Mouse (Mus musculus) intestine, postnatal 0 days (tissue): ENCODE results near the gene Slfn2. TPM values are rescaled to one million over a fixed set of nuclear protein-coding genes. Genes with fewer than 3 reads are reported as not detected.

Experiments used
- ATAC-seq: fragments of 200-750 bp; cut with Nextera tagmentation; 2 replicates; pipeline ENCODE4 v1.8.0; 2017; ENCODE audit warnings: mild to moderate bottlenecking, moderate TSS enrichment, moderate library complexity
- H3K27ac ChIP-seq: fragments of 300-500 bp; sonication (generic); 2 replicates; pipeline ENCODE4 v1.5.1; 2014; ENCODE audit warnings: mild to moderate bottlenecking, low read depth, low read length, moderate library complexity
- H3K27me3 ChIP-seq: fragments of 300-500 bp; sonication (generic); replicated peaks from 2 replicates; pipeline ENCODE4 v1.6.1; 2014; ENCODE audit warnings: low read length, mixed read lengths; ENCODE audit not compliant: control insufficient read depth, insufficient read depth
- H3K36me3 ChIP-seq: fragments of 300-500 bp; sonication (generic); 2 replicates; pipeline ENCODE4 v1.6.1; 2014; ENCODE audit warnings: mild to moderate bottlenecking, moderate library complexity; ENCODE audit not compliant: control insufficient read depth, insufficient read depth
- H3K4me1 ChIP-seq: fragments of 300-500 bp; sonication (generic); replicated peaks from 2 replicates; pipeline ENCODE4 v1.6.1; 2014; ENCODE audit warnings: antibody characterized with exemption, low read length, mixed read lengths; ENCODE audit not compliant: control insufficient read depth, insufficient read depth
- H3K4me2 ChIP-seq: fragments of 300-500 bp; sonication (generic); replicated peaks from 2 replicates; pipeline ENCODE4 v1.6.1; 2014; ENCODE audit warnings: low read depth, mild to moderate bottlenecking, moderate library complexity
- H3K4me3 ChIP-seq: fragments of 300-500 bp; sonication (generic); 2 replicates; pipeline ENCODE4 v1.5.1; 2014; ENCODE audit warnings: low read depth, low read length
- H3K9ac ChIP-seq: fragments of 300-500 bp; sonication (generic); 2 replicates; pipeline ENCODE4 v1.6.1; 2014; ENCODE audit warnings: mild to moderate bottlenecking, low read depth, low read length
- H3K9me3 ChIP-seq: fragments of 300-500 bp; sonication (generic); 2 replicates; pipeline ENCODE4 v1.6.1; 2016; ENCODE audit warnings: mixed run types; ENCODE audit not compliant: control insufficient read depth
- CTCF ChIP-seq: sonication (generic); IDR thresholded peaks from 2 replicates; pipeline ENCODE4 v1.5.1; 2016; ENCODE audit warnings: low read depth, mild to moderate bottlenecking, control low read depth, antibody characterized with exemption, moderate library complexity
- WGBS: fragments of 180-500 bp; shearing (Covaris S2); extraction: QIAGEN DNeasy Blood & Tissue Kit; methylation state at CpG from one replicate; pipeline ENCODE4 v1.1.7; 2014; 5-methylcytosine and 5-hydroxymethylcytosine counted together
- polyA plus RNA-seq: library from polyadenylated mRNA; unstranded; fragments of >200 nt; fragmentation: Nextera tagmentation; extraction: Ambion mirVana; gene quantifications from 2 replicates; pipeline ENCODE4 v1.2.1, GENCODE M21; 2015

Gene Slfn2
- polyA plus RNA-seq, 1 experiment from 2014 or later, result 21.0 TPM

DNA sequence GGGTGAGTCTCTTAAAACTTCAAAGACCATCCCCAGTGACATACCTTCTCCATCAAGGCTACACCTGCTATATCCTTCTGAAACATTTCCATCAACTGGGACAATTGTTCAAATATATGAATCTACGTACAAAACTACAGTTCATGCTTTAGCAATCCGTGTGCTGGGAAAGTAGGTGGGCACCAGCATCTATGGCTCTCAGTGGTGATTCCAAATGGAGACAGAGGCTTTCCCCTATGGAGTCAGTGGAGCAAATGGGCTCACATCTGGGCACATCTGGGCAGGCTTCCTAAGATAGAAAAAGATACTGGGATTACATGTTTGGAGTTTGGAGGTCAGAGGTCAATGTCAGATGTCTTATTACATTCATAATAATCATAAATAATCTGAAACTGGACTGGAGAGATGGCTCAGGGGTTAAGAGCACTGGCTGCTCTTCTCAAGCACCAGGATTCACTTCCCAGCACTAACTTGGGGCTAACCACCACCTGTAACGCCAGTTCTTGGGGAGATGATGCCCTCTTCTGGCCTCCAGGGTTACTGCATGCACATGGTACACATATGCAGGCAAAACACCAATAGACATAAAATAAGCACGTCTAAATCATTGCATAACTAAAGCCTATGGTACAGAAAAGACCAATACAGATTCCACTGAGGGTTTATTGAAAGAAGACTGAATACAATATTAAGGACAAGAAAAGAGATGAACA lies 3.2 kb downstream of the Slfn2 start:
- no peak overlapping the region for H3K4me3 ChIP-seq
- TF ChIP-seq CTCF, result peak; percentile 48
- ATAC-seq, result no peak
- no peaks in the 10 kb centered on the region for H3K27me3 ChIP-seq
- H3K4me2 ChIP-seq, result 0 out of 2 replicates have a peak overlapping the region, but pooled peaks have one; percentile 59
- H3K36me3 ChIP-seq, result no peaks in the 10 kb centered on the region
- H3K9ac ChIP-seq, result no peak overlapping the region
- H3K27ac ChIP-seq, result no peak overlapping the region
- H3K4me1 ChIP-seq, result no peaks in the 10 kb centered on the region
- 74% methylated on average over 4 of the region's 4 CpGs for WGBS
- no peaks in the 10 kb centered on the region for H3K9me3 ChIP-seq

DNA sequence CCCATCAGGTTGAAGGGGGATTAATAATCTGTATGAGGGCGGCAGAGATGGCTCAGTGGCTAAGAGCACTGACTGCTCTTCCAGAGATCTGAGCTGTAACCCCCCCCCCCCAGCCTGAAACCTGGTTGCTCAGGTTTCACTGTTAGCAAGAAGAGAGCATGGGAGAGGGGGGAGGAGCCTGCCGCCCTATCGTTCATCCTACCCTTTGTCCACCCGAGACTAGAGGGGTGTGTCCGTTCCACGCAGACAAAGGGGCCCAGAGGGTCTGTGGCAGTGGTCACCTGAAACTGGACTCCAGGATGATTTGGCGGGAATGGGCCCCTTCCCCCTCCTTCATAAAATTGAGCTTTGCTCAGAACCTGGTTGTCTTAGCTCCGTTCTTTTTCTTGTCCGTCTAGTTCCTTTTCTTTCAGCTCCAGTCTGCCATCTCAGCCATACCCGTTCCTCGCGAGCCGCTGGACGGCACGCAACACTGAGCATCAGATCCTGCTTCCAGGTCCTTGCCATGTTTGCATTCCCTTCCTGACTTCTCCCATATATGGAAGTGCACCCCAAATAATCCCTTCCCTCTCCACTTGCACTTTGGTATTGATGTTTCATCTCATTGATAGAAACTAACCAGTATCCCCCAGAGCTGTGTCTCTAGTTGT lies 5.5 kb downstream of the Slfn2 start:
- 83% methylated on average over 15 of the region's 15 CpGs for WGBS
- TF ChIP-seq CTCF, result no peak
- H3K27me3 ChIP-seq, result no peaks in the 10 kb centered on the region

DNA sequence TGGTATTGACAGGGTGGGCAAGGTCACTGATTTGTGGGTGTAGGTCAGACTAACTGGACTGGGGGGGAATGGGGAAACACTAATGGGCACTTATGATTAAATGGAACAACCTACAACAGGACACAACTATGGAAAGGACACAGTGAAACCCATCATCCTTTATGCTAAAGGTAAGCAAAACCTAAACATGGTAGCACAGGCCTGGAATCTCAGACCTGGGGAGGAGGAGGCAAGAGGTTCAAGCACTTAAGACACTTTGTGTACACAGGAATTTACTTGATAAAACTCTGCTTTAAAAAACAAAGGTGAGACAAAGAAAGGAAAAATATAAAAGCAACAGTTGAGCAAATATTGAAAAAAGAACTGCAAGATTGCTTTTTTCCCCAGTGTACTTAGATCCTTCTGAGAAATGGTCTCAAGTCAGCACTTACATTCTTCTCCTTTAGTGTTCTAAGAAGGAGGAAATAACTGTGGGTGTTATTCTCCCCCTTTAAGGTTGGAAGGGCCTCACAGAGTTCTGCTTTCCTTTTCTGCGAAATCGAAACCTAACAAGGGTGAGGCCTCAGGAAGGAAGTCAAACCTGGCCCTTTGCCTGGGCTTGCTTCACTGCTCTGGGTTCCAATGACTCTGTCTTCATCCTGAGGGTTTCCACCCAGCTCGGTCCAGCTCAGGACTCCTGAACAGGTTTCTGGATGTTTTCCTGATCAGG lies 13.0 kb downstream of the Slfn2 start:
- Histone ChIP-seq H3K4me2 (no peak overlapping the region), H3K9me3 (no peaks in the 10 kb centered on the region), H3K4me1 (no peaks in the 10 kb centered on the region), H3K9ac (no peak overlapping the region), H3K36me3 (no peaks in the 10 kb centered on the region), H3K27ac (peak overlapping the region; percentile 81), H3K27me3 (no peaks in the 10 kb centered on the region), H3K4me3 (no peak overlapping the region)
- peak; percentile 92 for ATAC-seq
- 16% methylated on average over 3 of the region's 3 CpGs for WGBS
- no peak for TF ChIP-seq CTCF

More for the DNA sequence above, 5.5 kb downstream of the Slfn2 start:
- no peaks in the 10 kb centered on the region for H3K36me3 ChIP-seq
- H3K4me2 ChIP-seq, result no peak overlapping the region
- H3K9ac ChIP-seq, result no peak overlapping the region
- no peak overlapping the region for H3K27ac ChIP-seq
- ATAC-seq, result no peak
- no peaks in the 10 kb centered on the region for H3K9me3 ChIP-seq
- H3K4me1 ChIP-seq, result no peaks in the 10 kb centered on the region
- H3K4me3 ChIP-seq, result no peak overlapping the region

DNA sequence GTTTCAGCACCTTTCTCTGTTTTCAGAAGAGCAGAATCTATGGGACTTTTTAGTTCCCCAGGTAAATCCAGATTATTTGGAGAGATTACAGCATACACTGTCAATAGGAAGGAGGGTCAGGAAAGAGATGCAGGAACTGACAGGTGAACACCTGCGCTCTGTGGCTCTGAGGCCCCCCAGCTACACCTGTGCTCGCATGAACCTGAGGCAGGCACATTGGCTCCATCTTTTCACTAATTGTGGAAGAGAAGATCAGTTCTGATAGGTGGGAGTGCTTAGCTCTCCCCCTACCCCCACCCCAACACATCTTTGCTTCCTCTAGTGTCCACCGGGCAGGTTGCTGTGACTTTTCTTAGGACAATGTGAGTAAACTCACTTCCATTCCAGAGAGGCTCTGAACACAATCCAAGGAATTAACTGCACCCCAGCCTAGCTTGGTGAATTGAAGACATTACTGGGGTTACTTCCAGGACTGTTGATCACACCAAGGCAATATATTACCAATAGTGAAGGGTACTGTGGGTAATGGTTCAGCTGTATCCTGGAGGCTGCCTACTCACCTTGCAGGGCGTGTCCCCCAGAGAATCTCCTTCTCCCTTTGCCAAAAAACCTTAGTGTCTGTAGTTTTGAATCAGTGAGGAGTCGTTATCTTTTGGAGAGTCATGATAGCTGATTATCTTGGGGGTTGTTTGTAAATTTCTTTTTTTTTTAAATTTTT lies 13.7 kb downstream of the Slfn2 start:
- no peak overlapping the region for H3K4me3 ChIP-seq
- TF ChIP-seq CTCF, result no peak
- H3K9ac ChIP-seq, result no peak overlapping the region
- no peak overlapping the region for H3K4me2 ChIP-seq
- peak overlapping the region; percentile 81 for H3K27ac ChIP-seq
- peak; percentile 62 for ATAC-seq
- no peaks in the 10 kb centered on the region for H3K36me3 ChIP-seq
- 0 out of 2 replicates have a peak, but pooled peaks cover 3% of the 10 kb centered on the region for H3K9me3 ChIP-seq
- H3K27me3 ChIP-seq, result no peaks in the 10 kb centered on the region
- no peaks in the 10 kb centered on the region for H3K4me1 ChIP-seq
- 65% methylated on average over 5 of the region's 5 CpGs for WGBS

DNA sequence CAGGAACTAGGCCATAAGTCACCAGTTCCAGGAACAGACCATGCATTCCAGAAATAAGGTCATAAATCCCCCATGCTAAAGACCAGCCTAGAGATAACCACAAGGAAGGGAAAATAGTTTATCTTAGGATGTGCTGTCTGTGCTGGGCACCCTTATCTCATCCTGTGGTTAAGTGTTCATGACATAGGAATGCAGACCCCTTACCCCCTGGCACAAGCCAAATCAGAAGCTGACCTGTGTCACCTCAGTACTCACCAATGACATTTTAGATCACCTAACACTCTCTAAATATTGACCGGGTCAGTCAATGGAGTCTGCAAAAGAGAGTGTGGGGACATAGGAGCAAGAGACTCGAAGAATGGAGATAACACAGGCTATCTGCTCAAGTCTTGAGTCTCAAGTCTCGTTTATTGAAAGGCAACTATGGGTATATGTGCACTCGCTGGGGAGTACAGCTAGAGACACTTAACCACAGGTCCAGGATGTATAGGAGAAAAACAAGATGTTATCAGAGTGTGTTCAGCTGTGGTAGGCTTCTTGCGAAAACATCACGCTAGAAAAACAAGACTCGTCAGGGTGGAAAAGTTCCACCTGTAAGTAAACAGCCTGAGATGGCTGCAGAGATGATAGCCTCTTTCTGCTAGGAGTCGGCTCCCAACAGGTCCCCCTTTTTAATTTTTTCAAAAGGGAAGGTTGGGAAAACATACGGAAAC lies 14.7 kb downstream of the Slfn2 start:
- no peak for TF ChIP-seq CTCF
- Histone ChIP-seq H3K9me3 (0 out of 2 replicates have a peak, but pooled peaks cover 4% of the 10 kb centered on the region), H3K4me2 (no peak overlapping the region), H3K27ac (no peak overlapping the region; the same call in 1 of the 2 replicates), H3K9ac (no peak overlapping the region), H3K36me3 (no peaks in the 10 kb centered on the region), H3K4me1 (no peaks in the 10 kb centered on the region), H3K27me3 (no peaks in the 10 kb centered on the region), H3K4me3 (no peak overlapping the region)
- 48% methylated on average over 9 of the region's 9 CpGs for WGBS
- peak; percentile 76 for ATAC-seq
